Mouse (Mus musculus): ENCODE results near the gene Psmc3ip. TPM values are rescaled to one million over a fixed set of nuclear protein-coding genes. Genes with fewer than 3 reads are reported as not detected.
A peak's percentile ranks its signal among the peaks of the same experiment; 100 is the strongest.

Psmc3ip gene
- total RNA-seq, 2 experiments from 2014 or later: 2.8 to 3.8 TPM

DNA sequence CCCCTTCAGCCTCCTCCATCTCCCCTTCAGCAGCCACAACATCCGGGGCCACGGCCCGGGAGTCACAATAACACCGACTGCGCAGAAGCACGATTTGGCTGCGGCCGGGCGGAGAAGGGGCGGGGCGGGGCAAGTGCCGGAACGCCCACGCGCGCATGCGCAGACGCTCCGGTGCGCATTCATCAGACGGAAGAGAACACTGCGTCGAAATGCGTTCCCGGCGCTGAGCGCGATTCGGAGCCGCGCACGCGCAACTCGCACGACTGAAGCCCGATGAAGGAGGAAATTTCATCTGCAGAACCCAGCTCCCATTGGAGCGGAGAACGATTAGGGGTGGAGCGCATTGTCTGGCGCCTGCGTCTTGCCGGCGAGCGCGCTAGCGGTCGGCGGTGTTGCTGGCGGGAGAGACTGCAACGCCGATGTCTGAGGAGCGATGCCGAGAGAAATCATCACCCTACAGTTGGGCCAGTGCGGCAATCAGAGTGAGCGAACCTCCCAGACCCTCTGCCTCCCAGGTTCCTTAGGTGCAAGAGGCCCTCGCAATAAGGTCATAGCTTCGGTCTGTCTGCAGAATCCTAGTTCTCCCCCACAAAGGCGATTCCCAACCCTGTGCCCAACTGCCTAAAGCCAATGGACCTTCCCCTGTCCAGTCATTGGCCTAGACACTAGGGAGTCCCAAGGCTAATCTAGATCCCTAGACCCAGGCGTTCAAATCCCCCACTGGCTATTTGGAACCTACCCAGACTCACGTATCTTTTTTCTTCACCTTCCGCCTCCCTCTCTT, 24.7 kb upstream of the Psmc3ip start, which contains the start of the genes Retreg3 and Tubg1:
Gene Retreg3 (minus strand): TSS at position 133 of the 784 bp plus-strand sequence.
Gene Tubg1 (plus strand): TSS at position 178 of the 784 bp plus-strand sequence.
- DNase-seq (ENCODE audit: low spot score in 2 of 2): peak; percentile 99

DNA sequence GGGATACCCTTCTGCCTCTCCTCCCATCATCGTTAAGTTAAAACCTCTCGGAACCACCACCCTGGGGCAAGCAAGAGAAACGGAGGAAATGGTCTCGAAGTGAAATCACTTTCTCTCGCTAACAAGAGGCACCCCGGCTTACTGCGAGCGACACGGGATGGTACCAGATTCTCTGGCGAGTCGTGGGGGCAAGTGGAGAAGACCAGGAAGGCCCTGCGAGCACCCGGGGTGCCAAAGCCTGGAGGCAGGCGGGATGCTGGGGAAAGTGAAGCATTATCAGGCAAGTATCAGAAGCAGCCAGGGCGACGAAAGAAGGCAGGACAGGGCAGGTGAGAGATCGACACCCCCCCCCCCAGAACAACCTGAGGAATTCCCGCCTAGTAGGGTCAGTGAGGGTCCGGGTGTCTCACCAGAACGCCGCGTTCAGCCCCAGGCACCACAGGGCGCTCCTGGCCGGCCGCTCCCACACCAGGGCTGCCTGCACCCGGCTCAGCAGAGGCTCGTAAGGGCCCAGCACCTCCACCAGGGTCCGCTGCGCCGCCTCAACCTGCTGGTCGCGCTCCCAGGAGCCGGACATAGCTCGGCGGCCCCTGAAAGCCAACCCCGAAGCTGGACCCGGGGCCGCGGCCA, 24.0 kb upstream of the Psmc3ip start:
- DNase-seq (ENCODE audit: low spot score in 2 of 2): no peak

DNA sequence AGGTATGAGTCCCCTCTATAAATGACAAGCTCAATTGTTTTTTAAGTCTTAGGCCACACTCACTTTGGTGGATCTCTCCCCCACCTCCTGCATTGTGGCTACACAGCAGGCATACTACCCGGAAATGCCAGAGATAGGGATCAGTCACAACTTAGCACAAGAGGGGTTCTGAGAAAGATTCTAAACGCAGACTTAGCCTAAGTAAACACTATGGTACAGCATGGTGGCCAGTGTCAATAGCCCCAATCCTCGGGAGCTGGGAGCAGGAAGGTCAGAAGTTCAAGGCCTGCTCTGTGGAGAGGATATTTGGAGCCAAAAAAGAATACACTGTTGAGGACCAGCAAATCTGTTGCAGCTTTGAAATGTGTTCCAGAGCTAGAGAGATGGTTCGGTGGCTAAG, 22.9 kb upstream of the Psmc3ip start:
- no peak for DNase-seq (ENCODE audit: low spot score in 2 of 2)

DNA sequence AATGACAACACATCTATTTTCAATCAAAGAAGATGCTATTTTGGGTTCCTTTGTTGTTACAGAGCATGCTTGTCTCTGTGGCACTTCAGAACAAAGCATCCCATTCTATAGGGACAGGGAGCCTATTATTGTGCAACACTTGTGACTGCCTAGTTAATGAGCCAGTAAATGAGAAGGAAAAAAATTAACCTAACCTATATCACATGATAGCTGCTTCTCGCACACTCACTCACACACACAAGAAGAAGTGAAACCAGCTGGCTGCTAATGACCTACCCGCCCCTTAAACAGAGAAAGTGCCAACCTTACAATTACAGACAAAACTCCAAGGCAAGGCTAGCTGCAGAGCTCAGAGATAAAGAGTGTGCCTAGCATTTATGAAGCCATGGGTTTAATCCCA, 20.3 kb upstream of the Psmc3ip start:
- DNase-seq (ENCODE audit: low spot score in 2 of 2): no peak

DNA sequence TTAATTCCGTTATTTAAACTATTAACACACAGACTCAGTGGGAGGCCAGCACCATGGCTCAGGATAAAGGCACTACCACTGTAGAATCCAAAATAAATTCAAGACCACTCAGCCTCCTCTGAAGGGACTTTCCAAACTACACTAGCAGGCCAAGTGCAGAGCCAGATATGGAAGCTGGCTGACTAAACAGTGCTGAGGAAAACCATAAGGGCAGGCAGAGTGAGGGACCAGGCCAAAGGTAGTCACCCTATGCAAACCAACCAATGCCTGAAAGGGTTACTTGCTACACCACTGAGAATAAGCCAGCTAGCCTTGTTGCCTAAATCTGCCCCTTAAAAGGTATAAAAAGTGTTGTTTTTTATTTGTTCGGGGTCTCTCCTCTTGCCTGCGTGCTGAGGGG, 16.9 kb upstream of the Psmc3ip start:
- DNase-seq (ENCODE audit: low spot score in 2 of 2): no peak

DNA sequence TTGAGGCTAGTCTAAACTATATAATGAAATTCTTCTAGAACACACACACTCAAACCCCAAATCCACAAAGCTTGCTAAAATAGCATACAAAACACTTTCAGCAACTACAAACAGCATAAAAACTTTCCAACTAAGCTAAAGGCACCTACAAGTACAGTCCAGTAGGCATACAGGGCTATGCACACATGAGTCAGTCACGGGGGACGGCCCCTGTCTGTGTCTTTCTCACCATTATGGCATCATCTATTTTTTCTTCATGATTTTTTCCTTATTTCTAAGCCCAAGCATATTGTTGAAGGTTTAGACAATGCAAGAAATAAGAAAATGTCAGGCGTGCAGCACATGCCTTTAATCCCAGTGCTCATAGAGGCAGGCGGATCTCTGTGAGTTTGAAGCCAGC, 15.9 kb upstream of the Psmc3ip start:
- no peak for DNase-seq (ENCODE audit: low spot score in 2 of 2)

DNA sequence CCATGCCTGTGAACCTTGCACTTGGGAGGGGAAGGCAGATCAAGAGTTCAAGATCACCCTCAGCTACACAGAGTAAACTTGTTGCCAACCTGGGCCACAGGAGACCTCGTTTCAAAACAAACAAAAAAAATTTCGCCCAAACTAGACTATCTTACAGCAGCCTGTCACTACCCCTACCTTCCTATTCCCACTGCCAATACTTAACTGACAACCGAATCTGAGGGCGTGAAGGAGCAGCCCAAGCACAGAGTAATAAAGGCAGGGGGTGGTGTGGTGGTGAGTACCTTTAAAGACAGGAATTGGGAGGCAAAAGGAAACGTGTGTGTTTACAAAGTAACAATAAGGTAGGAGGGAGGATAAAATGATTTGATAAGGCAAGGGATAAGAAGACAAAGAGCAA, 15.5 kb upstream of the Psmc3ip start:
- DNase-seq (ENCODE audit: low spot score in 2 of 2): no peak

DNA sequence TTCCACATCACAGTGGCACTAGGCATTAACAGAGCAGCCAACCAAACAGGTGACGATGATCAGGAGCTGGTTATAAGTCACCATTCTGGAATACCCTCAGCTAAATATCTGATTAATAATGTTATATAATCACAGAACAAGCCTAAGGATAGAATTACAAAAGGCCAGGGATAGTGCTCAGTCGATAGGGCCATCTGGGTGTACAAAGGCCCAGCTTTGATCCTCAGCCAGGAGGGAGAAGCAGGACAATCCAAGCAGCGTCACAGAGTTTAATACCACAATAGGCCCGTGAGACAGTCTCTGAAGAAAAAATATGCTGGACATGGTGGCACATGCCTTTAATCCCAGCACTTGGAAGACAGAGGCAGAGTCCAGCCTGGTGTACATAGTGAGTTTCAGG, 14.1 kb upstream of the Psmc3ip start:
- no peak for DNase-seq (ENCODE audit: low spot score in 2 of 2)

DNA sequence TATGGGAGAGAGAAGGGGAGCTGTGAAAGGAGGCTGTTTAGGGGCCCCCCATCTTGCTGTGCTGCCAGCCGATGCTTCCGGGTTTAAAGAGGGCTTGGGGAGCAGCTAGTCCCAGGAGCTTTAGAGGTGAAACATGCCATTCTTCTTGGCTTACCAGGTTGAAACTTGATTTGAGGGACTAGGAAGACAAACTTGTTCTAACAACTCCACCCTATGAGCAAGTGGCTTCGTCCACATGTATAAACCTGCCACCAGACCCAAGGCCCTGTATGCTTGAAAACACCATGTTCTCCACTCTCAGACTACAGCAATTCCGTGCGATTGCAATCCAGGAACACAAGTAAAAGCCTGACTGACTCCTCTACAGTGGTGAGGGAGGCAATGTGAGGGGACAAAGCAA, 7.8 kb upstream of the Psmc3ip start:
- no peak for DNase-seq (ENCODE audit: low spot score in 2 of 2)

DNA sequence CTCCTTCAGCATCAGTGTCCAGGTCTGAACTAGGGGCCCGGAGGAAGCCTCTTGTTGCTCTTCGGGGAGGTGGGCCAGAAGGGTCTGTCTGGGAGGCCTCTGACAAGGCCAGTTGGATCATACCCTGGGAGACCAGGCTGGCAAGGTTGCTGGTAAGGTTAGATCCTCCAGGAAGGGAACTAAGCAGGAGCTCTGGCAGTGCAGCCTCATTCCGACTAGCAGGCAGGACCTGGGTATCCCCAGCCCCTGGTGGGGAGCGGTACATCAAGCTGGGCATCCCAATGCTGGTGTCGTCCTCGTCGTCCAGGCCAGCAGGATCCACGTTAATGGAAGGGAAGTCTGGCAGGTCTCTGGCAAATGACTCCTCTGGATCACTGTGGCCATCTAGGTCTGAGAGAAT, 3.0 kb upstream of the Psmc3ip start:
- no peak for DNase-seq (ENCODE audit: low spot score in 2 of 2)

DNA sequence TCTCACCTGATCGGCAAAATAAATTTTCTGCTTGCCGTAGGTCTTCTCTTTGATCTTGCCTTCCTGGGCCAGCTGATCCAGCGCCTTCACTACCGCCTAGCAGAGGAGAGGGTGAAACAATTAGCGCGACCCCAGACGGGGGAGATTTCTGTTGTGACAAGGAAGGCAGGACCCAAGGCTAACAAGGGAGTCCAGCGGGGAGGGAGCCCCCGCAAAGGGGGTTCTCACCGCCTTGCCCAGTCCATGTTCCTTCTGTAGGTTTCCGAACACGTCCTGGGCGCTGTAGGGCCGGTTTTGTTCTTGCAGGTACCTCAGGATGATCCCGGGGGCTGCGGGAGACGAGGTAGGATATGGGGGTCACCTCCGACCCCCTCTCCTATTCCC, 314 bp downstream of the Psmc3ip start:
- DNase-seq (ENCODE audit: low spot score in 2 of 2): no peak

DNA sequence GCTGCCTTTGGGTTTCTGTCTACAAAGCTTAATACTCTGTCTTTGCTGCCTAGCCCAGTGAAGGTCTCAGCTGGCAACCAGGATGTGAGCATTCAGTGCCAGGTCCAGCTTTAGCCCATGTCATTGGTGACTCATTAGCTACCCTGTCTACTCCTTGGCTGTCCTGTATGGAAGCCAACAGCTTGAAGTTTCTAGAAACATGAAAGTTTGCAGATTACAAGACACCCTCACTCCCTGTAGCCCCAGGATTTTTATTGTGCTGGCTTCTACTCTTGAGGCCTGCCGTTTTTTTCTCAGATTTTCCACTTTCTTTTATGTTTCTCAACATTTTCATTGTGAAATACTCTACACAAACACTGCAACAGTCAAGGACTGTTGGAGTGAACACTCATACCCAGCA, 5.3 kb downstream of the Psmc3ip start:
- DNase-seq (ENCODE audit: low spot score in 2 of 2): no peak

DNA sequence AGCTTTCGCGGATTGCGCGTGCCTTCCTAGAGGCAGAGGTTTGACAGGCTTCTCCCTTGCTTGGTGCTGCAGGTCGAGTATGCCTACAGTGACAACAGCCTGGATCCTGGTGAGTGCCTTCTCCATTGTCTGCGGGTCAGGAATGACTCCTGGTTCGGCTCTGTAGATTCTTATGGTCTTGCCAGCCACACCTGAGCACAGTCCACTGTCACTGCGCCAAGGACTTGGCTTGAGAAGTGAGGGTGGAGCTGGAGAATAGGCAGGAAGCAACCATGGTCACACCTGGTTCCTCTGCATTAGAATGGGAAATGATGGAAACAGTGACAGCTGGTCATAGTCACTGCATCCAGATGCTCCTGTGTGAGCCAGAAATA, 7.6 kb downstream of the Psmc3ip start:
- DNase-seq (ENCODE audit: low spot score in 2 of 2): no peak

DNA sequence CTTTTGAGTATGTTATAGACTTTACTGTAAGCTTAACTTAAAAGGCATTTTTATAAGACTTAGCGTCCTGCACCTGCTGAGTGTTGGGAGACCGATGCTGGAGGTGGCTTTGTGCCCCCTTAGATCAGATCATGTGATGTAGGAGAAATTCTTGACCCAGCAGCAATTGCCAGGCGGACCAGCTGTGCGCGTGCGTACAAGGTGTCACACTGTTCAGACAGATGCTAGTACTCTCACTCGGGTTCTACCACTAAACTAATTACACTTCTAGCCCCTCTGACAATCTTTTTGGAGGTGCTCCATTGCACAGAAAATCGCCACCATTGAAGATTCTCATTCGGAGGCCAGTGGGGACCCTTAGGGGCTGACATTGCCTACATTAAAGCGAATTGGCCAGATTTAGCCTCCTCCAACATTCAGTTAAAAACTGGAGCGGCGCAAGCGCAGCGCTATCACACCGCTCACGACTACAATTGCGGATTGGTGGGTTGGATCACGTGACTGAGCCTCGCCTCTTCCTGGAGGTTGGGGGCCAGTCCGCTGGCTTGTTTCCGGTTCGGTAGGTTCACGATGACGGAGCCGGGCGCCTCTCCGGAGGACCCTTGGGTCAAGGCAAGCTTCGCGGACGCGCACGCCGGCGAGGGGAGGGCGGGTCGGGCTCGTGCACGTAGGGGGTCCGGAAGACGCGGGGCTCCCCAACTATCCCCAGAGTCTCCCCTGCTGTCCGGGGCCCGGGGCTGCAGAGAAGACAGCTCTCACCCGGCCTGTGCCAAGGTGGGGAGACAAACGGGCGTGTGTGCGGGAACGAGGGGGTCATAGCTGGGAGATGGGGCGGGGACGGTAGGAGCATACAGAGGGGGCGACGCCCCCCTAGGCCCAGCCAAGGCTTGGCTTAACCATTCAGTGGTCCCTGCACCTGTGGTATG, 8.2 kb downstream of the Psmc3ip start, which contains the start of gene Mlx:
Gene Mlx (plus strand): TSS at position 522 of the 926 bp plus-strand sequence.
- DNase-seq (ENCODE audit: low spot score in 2 of 2): peak; percentile 79 to 84

DNA sequence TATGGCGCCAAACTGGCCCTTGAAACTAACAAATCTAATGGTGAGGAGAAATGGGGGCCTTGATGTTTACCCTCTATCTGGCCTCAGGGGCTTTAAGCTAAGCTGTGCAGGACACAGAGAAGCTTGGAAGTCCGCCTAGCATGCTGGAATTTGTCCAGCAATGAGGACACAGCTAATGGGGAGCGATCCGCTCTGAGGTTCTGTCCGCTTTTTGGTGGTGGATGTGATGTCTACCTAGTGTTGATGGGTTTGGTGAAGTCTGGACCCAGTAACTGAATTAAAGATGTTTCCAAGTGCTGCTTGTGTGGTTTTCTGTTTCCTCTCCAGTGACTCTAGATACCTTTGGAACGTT, 8.9 kb downstream of the Psmc3ip start:
- DNase-seq (ENCODE audit: low spot score in 2 of 2): no peak

DNA sequence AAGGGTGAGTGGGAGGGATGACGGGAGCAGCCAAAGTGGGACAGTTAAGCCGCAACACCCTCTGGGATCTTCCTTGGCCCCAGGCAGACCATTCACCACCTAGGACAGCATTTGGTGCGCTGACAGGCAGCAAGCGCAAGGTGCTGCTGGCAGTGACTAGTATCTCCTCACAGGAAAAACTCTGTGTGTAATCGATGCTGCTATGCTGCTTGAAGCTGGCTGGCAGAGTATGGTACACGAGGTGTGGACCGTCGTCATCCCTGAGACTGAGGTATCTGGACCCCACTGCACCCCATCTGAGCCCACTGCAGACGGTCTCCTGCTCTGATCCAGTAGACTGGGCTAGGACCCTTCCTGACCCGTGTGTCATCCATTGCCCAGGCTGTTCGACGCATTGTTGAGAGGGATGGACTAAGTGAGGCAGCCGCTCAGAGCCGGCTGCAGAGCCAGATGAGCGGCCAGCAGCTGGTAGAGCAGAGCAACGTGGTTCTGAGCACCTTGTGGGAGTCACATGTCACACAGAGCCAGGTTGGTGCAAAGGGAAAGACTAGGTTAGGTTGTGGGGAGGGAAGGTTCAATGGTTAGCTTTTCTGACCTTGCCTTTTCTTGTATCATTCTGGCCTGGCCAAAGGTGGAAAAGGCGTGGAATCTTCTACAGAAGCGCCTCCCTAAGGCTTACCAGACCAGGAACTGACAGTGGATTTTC, 9.5 kb downstream of the Psmc3ip start:
- DNase-seq (ENCODE audit: low spot score in 2 of 2): no peak

DNA sequence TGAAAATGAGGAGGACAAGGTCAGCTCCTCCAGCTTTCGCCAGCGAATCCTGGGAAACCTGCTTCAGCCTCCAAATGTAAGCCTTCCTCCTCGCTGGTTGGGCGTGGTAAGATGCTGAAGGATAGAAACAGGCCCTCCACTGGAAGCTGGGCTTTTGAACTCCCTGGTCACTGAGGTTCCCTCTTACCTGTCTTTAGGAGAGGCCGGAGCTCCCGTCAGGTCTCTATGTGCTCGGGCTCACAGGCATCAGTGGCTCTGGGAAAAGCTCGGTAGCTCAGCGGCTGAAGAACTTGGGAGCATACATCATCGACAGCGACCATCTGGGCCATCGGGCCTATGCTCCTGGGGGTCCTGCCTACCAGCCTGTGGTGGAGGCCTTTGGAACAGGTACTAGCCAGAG, 10.4 kb downstream of the Psmc3ip start:
- DNase-seq (ENCODE audit: low spot score in 2 of 2): no peak

DNA sequence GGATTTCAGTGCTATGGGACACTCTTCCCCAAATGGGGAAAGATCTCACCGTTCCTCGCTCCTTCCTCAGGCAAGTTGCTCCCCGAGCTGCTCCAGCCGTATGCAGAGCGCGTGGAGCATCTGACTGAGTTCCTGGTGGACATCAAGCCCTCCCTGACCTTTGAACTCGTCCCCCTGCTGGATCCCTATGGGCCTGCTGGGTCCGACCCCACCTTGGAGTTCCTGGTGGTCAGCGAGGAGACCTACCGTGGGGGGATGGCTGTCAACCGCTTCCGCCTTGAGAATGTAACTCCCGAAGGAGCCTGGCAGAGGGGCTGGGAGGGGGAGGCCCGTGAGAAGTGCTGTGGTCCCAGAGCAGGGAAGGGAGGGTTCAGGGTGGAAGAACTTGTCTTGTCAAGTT, 11.0 kb downstream of the Psmc3ip start:
- no peak for DNase-seq (ENCODE audit: low spot score in 2 of 2)

DNA sequence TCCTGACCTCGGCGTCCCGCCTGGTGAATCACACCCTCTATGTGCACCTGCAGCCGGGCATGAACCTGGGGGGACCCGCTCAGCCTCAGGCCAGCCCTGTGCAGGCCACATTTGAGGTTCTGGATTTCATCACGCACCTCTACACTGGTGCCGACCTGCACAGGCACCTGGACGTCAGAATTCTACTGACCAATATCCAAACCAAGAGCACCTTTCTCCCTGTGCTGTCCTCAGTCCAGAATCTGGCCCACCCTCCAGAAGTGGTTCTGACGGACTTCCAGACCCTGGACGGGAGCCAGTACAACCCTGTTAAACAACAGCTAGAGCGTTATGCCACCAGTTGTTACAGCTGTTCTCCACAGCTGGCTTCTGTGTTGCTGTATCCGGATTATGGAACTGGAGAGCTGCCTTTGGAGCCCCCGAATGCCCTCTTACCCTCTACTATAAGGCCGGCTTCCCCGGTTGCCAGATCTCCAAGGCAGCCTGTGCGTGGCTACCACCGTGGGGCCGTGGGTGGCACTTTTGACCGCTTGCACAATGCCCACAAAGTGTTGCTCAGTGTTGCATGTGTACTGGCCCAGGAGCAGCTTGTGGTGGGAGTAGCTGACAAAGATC, 12.0 kb downstream of the Psmc3ip start:
- DNase-seq (ENCODE audit: low spot score in 2 of 2): no peak

DNA sequence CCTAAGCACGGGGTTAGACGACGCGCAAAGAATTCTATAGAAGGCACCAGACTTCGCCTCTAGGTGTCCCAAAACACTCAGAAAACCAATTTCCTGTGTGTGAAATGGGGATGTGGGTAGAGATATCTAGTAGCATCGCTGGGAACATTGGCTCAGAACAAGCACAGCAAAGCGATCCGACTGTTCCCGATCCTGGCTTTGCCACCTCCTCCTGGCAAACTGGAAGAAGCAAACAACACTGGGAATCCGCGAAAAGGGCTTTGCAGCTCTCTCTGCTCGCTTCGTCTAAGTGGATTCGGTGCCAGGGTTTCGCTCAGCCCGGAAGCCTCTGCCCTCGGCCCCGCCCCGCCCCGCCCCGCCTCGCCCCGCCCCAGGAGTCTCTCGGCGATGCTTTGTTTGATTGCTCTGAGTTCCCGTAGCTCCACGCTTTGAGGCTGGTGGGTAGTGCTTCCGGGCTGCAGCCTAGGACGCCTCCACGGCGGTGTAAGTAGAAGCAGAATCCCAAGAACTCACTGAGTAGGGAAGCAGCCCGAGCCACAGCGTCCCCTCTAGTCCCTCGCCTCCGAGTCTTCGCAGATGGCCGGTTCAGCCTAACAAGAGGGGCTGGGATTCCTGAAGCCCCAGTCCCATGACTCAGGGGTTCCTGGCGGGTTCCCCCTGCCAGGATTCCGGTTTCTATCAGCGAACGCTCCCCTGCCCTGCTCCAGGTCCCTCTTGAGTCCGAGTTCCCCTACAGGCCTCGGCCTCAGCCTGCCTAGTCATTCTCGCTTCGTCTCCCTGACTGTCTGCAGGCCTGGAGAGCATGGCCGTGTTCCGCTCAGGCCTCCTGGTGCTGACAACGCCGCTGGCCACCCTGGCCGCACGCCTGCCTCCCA, 12.8 kb downstream of the Psmc3ip start, which contains the start of gene Coasy:
Gene Coasy (plus strand): TSS at position 358 of the 875 bp plus-strand sequence.
- peak; percentile 75 to 79 for DNase-seq (ENCODE audit: low spot score in 2 of 2)

All from adrenal gland, adult 18-20 months (tissue).